Mouse (Mus musculus) intestine, embryonic 16.5 days (tissue): ENCODE results near the gene Clec18a. TPM values are rescaled to one million over a fixed set of nuclear protein-coding genes. Genes with fewer than 3 reads are reported as not detected.

Experiments
- ATAC-seq: fragments of 200-750 bp; cut with Nextera tagmentation; 2 replicates; pipeline ENCODE4 v1.8.0; 2017; ENCODE audit warnings: moderate TSS enrichment, moderate library complexity
- H3K27ac ChIP-seq: fragments of 300-500 bp; sonication (generic); 2 replicates; pipeline ENCODE4 v1.5.1; 2014; ENCODE audit warnings: mild to moderate bottlenecking, low read length
- H3K27me3 ChIP-seq: fragments of 300-500 bp; sonication (generic); replicated peaks from 2 replicates; pipeline ENCODE4 v1.6.1; 2014; ENCODE audit warnings: low read length, control low read depth, mixed read lengths; ENCODE audit not compliant: control insufficient read depth, insufficient read depth
- H3K36me3 ChIP-seq: fragments of 300-500 bp; sonication (generic); 2 replicates; pipeline ENCODE4 v1.6.1; 2014; ENCODE audit warnings: low read length, control low read depth; ENCODE audit not compliant: control insufficient read depth, insufficient read depth
- H3K4me1 ChIP-seq: fragments of 300-500 bp; sonication (generic); 2 replicates; pipeline ENCODE4 v1.6.1; 2014; ENCODE audit warnings: low read length, control low read depth, mixed read lengths; ENCODE audit not compliant: control insufficient read depth, insufficient read depth
- H3K4me2 ChIP-seq: fragments of 300-500 bp; sonication (generic); 2 replicates; pipeline ENCODE4 v1.6.1; 2014; ENCODE audit warnings: low read depth, low read length, control low read depth
- H3K4me3 ChIP-seq: fragments of 300-500 bp; sonication (generic); 2 replicates; pipeline ENCODE4 v1.5.1; 2014; ENCODE audit warnings: mild to moderate bottlenecking, low read length
- H3K9ac ChIP-seq: fragments of 300-500 bp; sonication (generic); 2 replicates; pipeline ENCODE4 v1.6.1; 2014; ENCODE audit warnings: low read depth, low read length
- H3K9me3 ChIP-seq: fragments of 300-500 bp; sonication (generic); 2 replicates; pipeline ENCODE4 v1.6.1; 2016; ENCODE audit warnings: low read length, control low read depth; ENCODE audit not compliant: control insufficient read depth
- WGBS: fragments of 180-500 bp; shearing (Covaris S2); extraction: QIAGEN DNeasy Blood & Tissue Kit; methylation state at CpG from one replicate; pipeline ENCODE4 v1.1.7; 2014; 5-methylcytosine and 5-hydroxymethylcytosine counted together
- polyA plus RNA-seq: library from polyadenylated mRNA; unstranded; fragments of >200 nt; fragmentation: Nextera tagmentation; extraction: Ambion mirVana; gene quantifications from 2 replicates; pipeline ENCODE4 v1.2.1, GENCODE M21; 2015

Clec18a gene
- polyA plus RNA-seq, 1 experiment from 2014 or later, result 0.07 TPM

GRCm38 (mm10) chr8:111061688-111062071, 30.5 kb downstream of the Clec18a start:
- 1% methylated on average over 14 of the region's 14 CpGs for WGBS
- peak overlapping the region; percentile 31 for H3K27ac ChIP-seq

GRCm38 (mm10) chr8:111058946-111059572, 33.2 kb downstream of the Clec18a start:
- 52% methylated on average over 2 of the region's 2 CpGs for WGBS
- Histone ChIP-seq H3K9ac (no peak overlapping the region), H3K4me3 (no peak overlapping the region), H3K27ac (no peak overlapping the region), H3K36me3 (peaks cover 14% of the 10 kb centered on the region), H3K27me3 (no peaks in the 10 kb centered on the region), H3K9me3 (no peaks in the 10 kb centered on the region), H3K4me2 (no peak overlapping the region), H3K4me1 (peaks cover 41% of the 10 kb centered on the region)
- ATAC-seq, result no peak

More at GRCm38 (mm10) chr8:111061688-111062071, 30.5 kb downstream of the Clec18a start:
- ATAC-seq, result no peak
- Histone ChIP-seq H3K9ac (peak overlapping the region; percentile 64), H3K36me3 (no peaks in the 10 kb centered on the region), H3K4me2 (peak overlapping the region; percentile 90), H3K4me1 (peaks cover 41% of the 10 kb centered on the region), H3K4me3 (peak overlapping the region; percentile 71), H3K27me3 (no peaks in the 10 kb centered on the region), H3K9me3 (no peaks in the 10 kb centered on the region)

- peak overlapping the region; percentile 93 for H3K4me3 ChIP-seq
- peak overlapping the region; percentile 92 for H3K27ac ChIP-seq
- peaks cover 40% of the 10 kb centered on the region for H3K4me1 ChIP-seq
- peaks cover 34% of the 10 kb centered on the region for H3K36me3 ChIP-seq
- WGBS, result under 1% methylated on average over 56 of the region's 63 CpGs
- peak; percentile 66 for ATAC-seq
- no peaks in the 10 kb centered on the region for H3K9me3 ChIP-seq
- no peaks in the 10 kb centered on the region for H3K27me3 ChIP-seq
- peak overlapping the region; percentile 89 for H3K4me2 ChIP-seq
- H3K9ac ChIP-seq, result peak overlapping the region; percentile 96
Observed at GRCm38 (mm10) chr8:111056691-111057293, 35.4 kb downstream of the Clec18a start.

DNA sequence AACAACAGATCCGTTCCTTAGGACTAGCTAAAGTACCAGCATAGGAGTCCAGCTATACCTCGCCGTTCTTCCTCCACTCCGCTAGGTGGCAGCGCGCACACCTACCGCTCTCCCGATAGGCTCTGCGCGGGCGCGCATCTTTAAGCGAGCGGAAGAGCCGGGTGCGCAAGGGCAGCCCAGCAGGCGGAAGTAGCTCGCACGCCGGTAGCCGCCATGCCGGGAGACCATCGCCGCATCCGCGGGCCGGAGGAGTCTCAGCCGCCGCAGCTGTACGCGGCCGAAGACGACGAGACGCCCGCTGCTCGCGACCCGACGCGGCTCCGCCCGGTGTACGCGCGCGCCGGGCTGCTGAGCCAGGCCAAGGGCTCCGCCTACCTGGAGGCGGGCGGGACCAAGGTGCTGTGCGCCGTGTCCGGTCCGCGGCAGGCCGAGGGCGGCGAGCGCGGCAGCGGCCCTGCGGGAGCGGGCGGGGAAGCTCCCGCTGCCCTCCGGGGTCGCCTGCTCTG, 36.0 kb downstream of the Clec18a start, which contains the start of gene Exosc6:
Gene Exosc6, plus strand, starts transcription at position 182 of the 506 bp plus-strand sequence.
- H3K27ac ChIP-seq, result peak within 1 kb of the TSS; percentile 92
- H3K9me3 ChIP-seq, result no peaks in the 10 kb centered on the region
- H3K4me1 ChIP-seq, result peaks cover 35% of the 10 kb centered on the region
- H3K36me3 ChIP-seq, result peaks cover 34% of the 10 kb centered on the region
- H3K27me3 ChIP-seq, result no peaks in the 10 kb centered on the region
- peak within 1 kb of the TSS; percentile 96 for H3K9ac ChIP-seq
- under 1% methylated on average over 66 of the region's 68 CpGs for WGBS
- ATAC-seq, result peak; percentile 91
- H3K4me2 ChIP-seq, result peak within 1 kb of the TSS; percentile 89
- peak within 1 kb of the TSS; percentile 93 for H3K4me3 ChIP-seq

GRCm38 (mm10) chr8:111055661-111056060, 36.6 kb downstream of the Clec18a start:
- H3K9ac ChIP-seq, result no peak overlapping the region
- peak overlapping the region; percentile 93 for H3K4me3 ChIP-seq
- 69% methylated on average over 2 of the region's 2 CpGs for WGBS
- no peaks in the 10 kb centered on the region for H3K27me3 ChIP-seq
- peaks cover 29% of the 10 kb centered on the region for H3K4me1 ChIP-seq
- 0 out of 2 replicates have a peak, but pooled peaks have one; percentile 12 for ATAC-seq
- H3K9me3 ChIP-seq, result no peaks in the 10 kb centered on the region
- H3K27ac ChIP-seq, result no peak overlapping the region
- H3K36me3 ChIP-seq, result peaks cover 34% of the 10 kb centered on the region
- H3K4me2 ChIP-seq, result no peak overlapping the region

GRCm38 (mm10) chr8:111055031-111055634, 37.1 kb downstream of the Clec18a start:
- 90% methylated on average over 17 of the region's 17 CpGs for WGBS
- no peak overlapping the region for H3K27ac ChIP-seq
- H3K36me3 ChIP-seq, result peaks cover 37% of the 10 kb centered on the region

GRCm38 (mm10) chr8:111053827-111054518, 38.3 kb downstream of the Clec18a start:
- H3K36me3 ChIP-seq, result peaks cover 46% of the 10 kb centered on the region
- no peak overlapping the region for H3K9ac ChIP-seq
- H3K27ac ChIP-seq, result no peak overlapping the region
- H3K4me2 ChIP-seq, result no peak overlapping the region
- ATAC-seq, result no peak
- H3K27me3 ChIP-seq, result no peaks in the 10 kb centered on the region
- H3K4me1 ChIP-seq, result peaks cover 17% of the 10 kb centered on the region
- H3K9me3 ChIP-seq, result no peaks in the 10 kb centered on the region
- no peak overlapping the region for H3K4me3 ChIP-seq
- 94% methylated on average over 12 of the region's 12 CpGs for WGBS

More at GRCm38 (mm10) chr8:111055031-111055634, 37.1 kb downstream of the Clec18a start:
- no peak overlapping the region for H3K9ac ChIP-seq
- H3K9me3 ChIP-seq, result no peaks in the 10 kb centered on the region
- H3K4me3 ChIP-seq, result no peak overlapping the region
- H3K4me1 ChIP-seq, result peaks cover 25% of the 10 kb centered on the region
- no peak overlapping the region for H3K4me2 ChIP-seq
- ATAC-seq, result no peak
- H3K27me3 ChIP-seq, result no peaks in the 10 kb centered on the region

DNA sequence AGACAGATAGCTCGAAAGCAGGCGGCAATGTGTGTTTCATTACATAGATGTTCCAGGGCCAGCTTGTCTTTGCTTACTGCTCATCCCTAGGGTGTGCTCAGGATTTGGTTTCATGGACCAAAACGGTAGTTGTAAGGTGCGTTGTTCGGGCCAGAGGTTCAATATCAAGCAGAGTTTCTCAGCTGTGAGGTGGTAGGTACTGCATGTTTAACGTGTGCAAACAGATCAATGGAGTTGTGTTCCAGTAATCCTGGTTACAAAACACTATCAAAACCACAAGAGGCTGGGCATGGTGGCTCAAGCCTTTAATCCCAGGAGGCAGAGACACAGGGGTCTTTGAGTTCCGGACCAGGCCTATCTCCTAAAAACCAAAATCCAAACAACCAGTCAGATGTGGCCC, 43.1 kb downstream of the Clec18a start:
- no peaks in the 10 kb centered on the region for H3K9me3 ChIP-seq
- ATAC-seq, result no peak
- H3K9ac ChIP-seq, result no peak overlapping the region
- no peak overlapping the region for H3K27ac ChIP-seq
- no peak overlapping the region for H3K4me3 ChIP-seq
- H3K27me3 ChIP-seq, result no peaks in the 10 kb centered on the region
- H3K4me2 ChIP-seq, result no peak overlapping the region
- H3K4me1 ChIP-seq, result no peaks in the 10 kb centered on the region
- WGBS, result 92% methylated on average over 7 of the region's 7 CpGs
- peaks cover 36% of the 10 kb centered on the region for H3K36me3 ChIP-seq

- 92% methylated on average over 2 of the region's 2 CpGs for WGBS
- H3K36me3 ChIP-seq, result peaks cover 33% of the 10 kb centered on the region
- no peak overlapping the region for H3K9ac ChIP-seq
- no peaks in the 10 kb centered on the region for H3K9me3 ChIP-seq
- H3K27ac ChIP-seq, result no peak overlapping the region
- ATAC-seq, result no peak
- H3K4me2 ChIP-seq, result no peak overlapping the region
- no peaks in the 10 kb centered on the region for H3K27me3 ChIP-seq
- H3K4me1 ChIP-seq, result no peaks in the 10 kb centered on the region
- no peak overlapping the region for H3K4me3 ChIP-seq
Observed at GRCm38 (mm10) chr8:111048694-111049093, 43.5 kb downstream of the Clec18a start.
